Mouse (Mus musculus) right cerebral cortex, postnatal 36 days (tissue): ENCODE measurements at regions not wholly inside any gene's neighbourhood (a gene's known extent, or its start where the extent isn't known, plus 50 kb on each side); places are given as distances from the start of the nearest gene placed in this dataset.
"Not testable (repeated sequence)": the region's sequence is repeated elsewhere in the genome, so short reads cannot be mapped to it uniquely, and the experiment has no call there.

Experiments used
- DNase-seq, 2 experiments: peaks; one replicate each; pipeline ENCODE4 v3.0.0; 2022; ENCODE audit warnings: low spot score in 2 of 2, mixed read lengths in 1 of 2

GRCm38 (mm10) chr6:79619991-79620390 is 197.7 kb upstream of the Gm20594 start:
- no peak for DNase-seq

GRCm38 (mm10) chr6:79631683-79632082 is 186.0 kb upstream of the Gm20594 start:
- not testable (repeated sequence) for DNase-seq

DNA sequence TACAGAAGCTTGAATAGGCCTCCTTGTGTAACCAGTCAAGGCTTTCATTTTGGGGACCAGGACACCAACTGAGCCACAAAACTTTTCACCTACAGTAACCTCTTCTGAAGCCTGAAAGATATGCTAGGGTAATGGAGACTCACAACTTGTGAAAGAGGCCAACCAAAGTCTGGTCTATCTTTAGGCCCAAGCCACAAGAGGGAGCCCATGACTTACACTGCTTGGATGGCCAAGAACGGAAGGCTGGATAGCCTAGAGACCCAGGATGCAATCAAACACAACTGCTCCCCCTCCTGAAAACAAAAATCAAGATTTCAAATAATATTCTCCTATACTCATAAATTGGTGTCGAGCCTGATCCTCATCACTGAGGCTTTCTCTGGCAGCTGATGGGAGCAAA is 166.4 kb upstream of the Gm20594 start:
- DNase-seq: peak in 1 of 2 experiments; percentile 0
